Mouse (Mus musculus) lung, embryonic 15.5 days (tissue): Measurements from ENCODE around the gene 4922502D21Rik. TPM values are rescaled to one million over a fixed set of nuclear protein-coding genes. Genes with fewer than 3 reads are reported as not detected.

Source experiments
- ATAC-seq: fragments of 200-750 bp; cut with Nextera tagmentation; 2 replicates; pipeline ENCODE4 v1.8.0; 2017; ENCODE audit warnings: moderate number of reproducible peaks, borderline replicate concordance; ENCODE audit not compliant: low FRiP score, low TSS enrichment; ENCODE audit errors: extremely low read depth
- H3K27ac ChIP-seq: fragments of 300-500 bp; sonication (generic); 2 replicates; pipeline ENCODE4 v1.5.1; 2015; ENCODE audit warnings: moderate library complexity, mild to moderate bottlenecking, inconsistent platforms
- H3K27me3 ChIP-seq: fragments of 300-500 bp; sonication (generic); 2 replicates; pipeline ENCODE4 v1.6.1; 2015; ENCODE audit warnings: inconsistent platforms
- H3K36me3 ChIP-seq: fragments of 300-500 bp; sonication (generic); 2 replicates; pipeline ENCODE4 v1.6.1; 2015; ENCODE audit warnings: inconsistent platforms
- H3K4me1 ChIP-seq: fragments of 300-500 bp; sonication (generic); 2 replicates; pipeline ENCODE4 v1.6.1; 2015; ENCODE audit warnings: inconsistent platforms
- H3K4me2 ChIP-seq: fragments of 300-500 bp; sonication (generic); 2 replicates; pipeline ENCODE4 v1.6.1; 2015; ENCODE audit warnings: inconsistent platforms, mild to moderate bottlenecking, moderate library complexity
- H3K4me3 ChIP-seq: fragments of 300-500 bp; sonication (generic); 2 replicates; pipeline ENCODE4 v1.5.1; 2015; ENCODE audit warnings: mild to moderate bottlenecking, inconsistent platforms
- H3K9ac ChIP-seq: fragments of 300-500 bp; sonication (generic); 2 replicates; pipeline ENCODE4 v1.6.1; 2015; ENCODE audit warnings: inconsistent platforms
- H3K9me3 ChIP-seq: fragments of 300-500 bp; sonication (generic); 2 replicates; pipeline ENCODE4 v1.6.1; 2016; ENCODE audit warnings: inconsistent platforms
- WGBS: fragments of 180-500 bp; shearing (Covaris S2); methylation state at CpG from one replicate; pipeline ENCODE4 v1.1.7; 2015; 5-methylcytosine and 5-hydroxymethylcytosine counted together
- polyA plus RNA-seq: library from polyadenylated mRNA; unstranded; fragments of >200 nt; fragmentation: Nextera tagmentation; extraction: Ambion mirVana; gene quantifications from 2 replicates; pipeline ENCODE4 v1.2.1, GENCODE M21; 2015

Gene 4922502D21Rik
- not detected in 2 replicates for polyA plus RNA-seq

- Histone ChIP-seq H3K4me1 (no peaks in the 10 kb centered on the region), H3K9ac (no peak within 1 kb of the TSS), H3K9me3 (no peaks in the 10 kb centered on the region), H3K4me3 (no peak within 1 kb of the TSS), H3K36me3 (no peaks in the 10 kb centered on the region), H3K27ac (no peak within 1 kb of the TSS), H3K4me2 (no peak within 1 kb of the TSS), H3K27me3 (no peaks in the 10 kb centered on the region)
- ATAC-seq: no peak
- WGBS: 38% methylated on average over 11 of the region's 11 CpGs
Observed at GRCm38 (mm10) chr6:129331610-129332009, at the start of gene 4922502D21Rik. Gene 4922502D21Rik (minus strand): TSS chr6:129331796.

DNA sequence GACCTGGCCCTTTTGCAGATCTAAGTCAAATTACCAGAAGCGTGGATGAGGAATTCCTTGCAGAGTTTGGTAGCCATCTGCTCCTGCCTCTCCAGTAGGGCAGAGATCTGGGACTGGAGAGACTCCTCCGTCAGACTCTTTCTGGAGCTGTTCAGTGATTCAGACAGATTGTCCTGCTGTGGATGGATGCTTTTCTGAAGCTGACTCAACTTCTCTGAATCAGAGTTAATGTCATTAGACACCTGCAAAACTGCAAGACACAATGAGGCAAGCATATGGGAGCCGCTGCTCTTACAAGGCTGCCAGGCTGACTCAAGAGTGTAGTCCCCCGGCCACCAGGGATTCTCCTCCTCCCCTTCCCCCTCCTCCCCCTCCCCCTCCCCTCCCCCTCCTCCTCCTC, 48.9 kb upstream of the 4922502D21Rik start:
- 61% methylated on average over 4 of the region's 4 CpGs for WGBS
- ATAC-seq: no peak
- Histone ChIP-seq H3K9me3 (no peaks in the 10 kb centered on the region), H3K27ac (no peak overlapping the region), H3K36me3 (no peaks in the 10 kb centered on the region), H3K4me1 (no peaks in the 10 kb centered on the region), H3K9ac (no peak overlapping the region), H3K4me2 (no peak overlapping the region), H3K4me3 (no peak overlapping the region), H3K27me3 (no peaks in the 10 kb centered on the region)

GRCm38 (mm10) chr6:129374937-129375471, 43.4 kb upstream of the 4922502D21Rik start:
- Histone ChIP-seq H3K4me2 (no peak overlapping the region), H3K4me1 (no peaks in the 10 kb centered on the region), H3K27me3 (no peaks in the 10 kb centered on the region), H3K9me3 (no peaks in the 10 kb centered on the region), H3K36me3 (no peaks in the 10 kb centered on the region), H3K27ac (no peak overlapping the region), H3K9ac (no peak overlapping the region), H3K4me3 (no peak overlapping the region)
- 61% methylated on average over 2 of the region's 2 CpGs for whole genome bisulfite sequencing
- no peak for ATAC-seq

- Histone ChIP-seq H3K4me3 (no peak overlapping the region), H3K9me3 (no peaks in the 10 kb centered on the region), H3K4me2 (no peak overlapping the region), H3K4me1 (no peaks in the 10 kb centered on the region), H3K9ac (no peak overlapping the region), H3K36me3 (no peaks in the 10 kb centered on the region), H3K27me3 (no peaks in the 10 kb centered on the region), H3K27ac (no peak overlapping the region)
- ATAC-seq: no peak
- WGBS: 56% methylated on average over 7 of the region's 7 CpGs
Observed at GRCm38 (mm10) chr6:129369374-129370132, 38.0 kb upstream of the 4922502D21Rik start.

DNA sequence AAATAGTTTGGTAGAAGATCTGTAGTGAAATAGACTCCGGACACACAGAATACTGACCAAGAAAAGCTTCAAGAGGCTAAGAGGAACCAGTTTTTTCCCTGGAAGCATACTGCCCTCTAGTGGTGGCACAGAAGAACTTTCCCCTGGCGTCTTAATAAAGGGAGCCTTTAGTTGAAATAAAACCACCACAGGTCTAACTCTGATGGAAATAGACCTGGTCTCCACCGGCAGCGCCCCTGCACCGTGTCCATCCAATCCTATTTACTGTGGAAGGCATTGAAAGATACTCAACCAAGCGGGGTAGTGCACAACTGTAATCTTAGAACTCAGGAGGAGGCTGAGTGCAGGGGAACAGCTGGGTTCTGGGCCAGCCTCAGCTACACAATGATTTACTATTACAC, 34.4 kb upstream of the 4922502D21Rik start:
- no peaks in the 10 kb centered on the region for H3K27me3 ChIP-seq
- 11% methylated on average over 6 of the region's 6 CpGs for WGBS
- no peak overlapping the region for H3K4me3 ChIP-seq
- no peaks in the 10 kb centered on the region for H3K9me3 ChIP-seq
- no peak for ATAC-seq
- H3K4me2 ChIP-seq: no peak overlapping the region
- no peak overlapping the region for H3K9ac ChIP-seq
- no peaks in the 10 kb centered on the region for H3K36me3 ChIP-seq
- no peak overlapping the region for H3K27ac ChIP-seq
- H3K4me1 ChIP-seq: no peaks in the 10 kb centered on the region

DNA sequence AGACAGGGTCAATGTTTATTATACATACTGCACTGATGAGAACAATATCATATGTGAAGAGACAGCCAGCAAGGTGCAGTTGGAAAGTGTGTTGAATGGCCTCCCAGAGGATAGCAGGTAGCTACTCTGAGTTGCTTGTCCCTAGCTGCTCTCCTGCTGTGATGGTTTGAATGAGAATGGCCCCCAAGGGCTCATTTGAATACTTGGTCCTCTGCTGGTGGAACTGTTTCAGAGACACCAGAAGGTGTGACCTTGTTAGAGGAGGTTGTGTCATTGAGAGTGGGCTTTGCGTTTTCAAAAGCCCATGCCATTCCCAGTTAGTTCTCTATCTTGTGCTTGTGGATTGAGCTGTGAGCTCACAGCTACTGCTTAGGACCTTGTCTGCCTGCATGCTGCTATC, 32.3 kb upstream of the 4922502D21Rik start:
- H3K27me3 ChIP-seq: no peaks in the 10 kb centered on the region
- H3K9me3 ChIP-seq: no peaks in the 10 kb centered on the region
- H3K9ac ChIP-seq: no peak overlapping the region
- no peaks in the 10 kb centered on the region for H3K4me1 ChIP-seq
- no peak overlapping the region for H3K4me2 ChIP-seq
- H3K36me3 ChIP-seq: no peaks in the 10 kb centered on the region
- 31% methylated on average over 1 of the region's 1 CpGs for WGBS
- no peak overlapping the region for H3K27ac ChIP-seq
- no peak overlapping the region for H3K4me3 ChIP-seq
- no peak for ATAC-seq

- H3K27me3 ChIP-seq: no peaks in the 10 kb centered on the region
- H3K4me1 ChIP-seq: no peaks in the 10 kb centered on the region
- no peaks in the 10 kb centered on the region for H3K9me3 ChIP-seq
- no peak for ATAC-seq
- H3K9ac ChIP-seq: no peak overlapping the region
- no peaks in the 10 kb centered on the region for H3K36me3 ChIP-seq
- no peak overlapping the region for H3K4me3 ChIP-seq
- no peak overlapping the region for H3K27ac ChIP-seq
- WGBS: 78% methylated on average over 2 of the region's 2 CpGs
- no peak overlapping the region for H3K4me2 ChIP-seq
Observed at GRCm38 (mm10) chr6:129359515-129359914, 27.9 kb upstream of the 4922502D21Rik start.

- no peak overlapping the region for H3K4me2 ChIP-seq
- H3K27me3 ChIP-seq: no peaks in the 10 kb centered on the region
- no peak overlapping the region for H3K4me3 ChIP-seq
- no peak for ATAC-seq
- no peaks in the 10 kb centered on the region for H3K9me3 ChIP-seq
- H3K9ac ChIP-seq: no peak overlapping the region
- no peaks in the 10 kb centered on the region for H3K4me1 ChIP-seq
- no peaks in the 10 kb centered on the region for H3K36me3 ChIP-seq
- no peak overlapping the region for H3K27ac ChIP-seq
Observed at GRCm38 (mm10) chr6:129356430-129356829, 24.8 kb upstream of the 4922502D21Rik start.

DNA sequence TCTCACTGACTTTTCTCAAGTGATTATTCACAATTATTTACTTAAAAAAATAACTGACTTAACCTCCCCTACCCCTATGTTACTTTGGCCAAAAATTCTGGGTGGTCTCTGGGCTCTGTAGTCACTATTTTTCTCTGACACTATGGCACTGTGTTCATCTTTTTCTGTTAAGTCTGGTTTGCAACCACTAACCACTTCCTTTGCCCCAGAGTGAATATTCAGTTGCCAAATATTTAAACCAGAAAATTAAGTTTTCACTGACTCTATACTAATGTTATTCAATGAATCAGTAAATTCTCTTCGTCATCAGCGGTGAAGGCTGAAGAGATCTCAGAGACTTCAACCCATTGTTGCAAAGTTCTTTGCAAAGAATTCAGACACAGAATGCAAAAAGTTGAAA, 24.2 kb upstream of the 4922502D21Rik start:
- no peak for ATAC-seq
- Histone ChIP-seq H3K9me3 (no peaks in the 10 kb centered on the region), H3K4me3 (no peak overlapping the region), H3K27ac (no peak overlapping the region), H3K9ac (no peak overlapping the region), H3K4me1 (no peaks in the 10 kb centered on the region), H3K4me2 (no peak overlapping the region), H3K27me3 (no peaks in the 10 kb centered on the region), H3K36me3 (no peaks in the 10 kb centered on the region)
- WGBS: 92% methylated on average over 2 of the region's 2 CpGs

DNA sequence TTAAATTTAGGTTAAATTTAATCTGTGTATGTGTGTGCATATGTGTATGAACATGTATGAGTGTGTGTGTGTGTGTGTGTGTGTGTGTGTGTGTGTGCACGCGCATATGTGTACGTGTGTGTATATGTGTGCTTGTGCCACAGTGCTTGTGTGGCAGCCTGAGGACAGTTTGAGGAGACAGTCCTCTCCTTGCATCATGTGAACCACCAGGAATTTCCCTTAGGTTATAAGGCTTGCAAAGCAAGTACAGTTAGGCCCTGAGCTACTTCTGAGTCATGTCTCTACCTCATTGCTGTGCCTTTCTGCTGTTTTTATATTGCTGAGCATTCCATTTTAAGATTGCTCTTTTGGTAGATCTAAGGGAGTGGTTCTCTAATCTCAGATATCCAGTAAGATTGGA, 19.5 kb upstream of the 4922502D21Rik start:
- Histone ChIP-seq H3K36me3 (no peaks in the 10 kb centered on the region), H3K4me1 (no peaks in the 10 kb centered on the region), H3K27ac (no peak overlapping the region), H3K9me3 (no peaks in the 10 kb centered on the region), H3K4me2 (no peak overlapping the region), H3K27me3 (no peaks in the 10 kb centered on the region), H3K4me3 (no peak overlapping the region), H3K9ac (no peak overlapping the region)
- no peak for ATAC-seq
- WGBS: 93% methylated on average over 3 of the region's 3 CpGs

DNA sequence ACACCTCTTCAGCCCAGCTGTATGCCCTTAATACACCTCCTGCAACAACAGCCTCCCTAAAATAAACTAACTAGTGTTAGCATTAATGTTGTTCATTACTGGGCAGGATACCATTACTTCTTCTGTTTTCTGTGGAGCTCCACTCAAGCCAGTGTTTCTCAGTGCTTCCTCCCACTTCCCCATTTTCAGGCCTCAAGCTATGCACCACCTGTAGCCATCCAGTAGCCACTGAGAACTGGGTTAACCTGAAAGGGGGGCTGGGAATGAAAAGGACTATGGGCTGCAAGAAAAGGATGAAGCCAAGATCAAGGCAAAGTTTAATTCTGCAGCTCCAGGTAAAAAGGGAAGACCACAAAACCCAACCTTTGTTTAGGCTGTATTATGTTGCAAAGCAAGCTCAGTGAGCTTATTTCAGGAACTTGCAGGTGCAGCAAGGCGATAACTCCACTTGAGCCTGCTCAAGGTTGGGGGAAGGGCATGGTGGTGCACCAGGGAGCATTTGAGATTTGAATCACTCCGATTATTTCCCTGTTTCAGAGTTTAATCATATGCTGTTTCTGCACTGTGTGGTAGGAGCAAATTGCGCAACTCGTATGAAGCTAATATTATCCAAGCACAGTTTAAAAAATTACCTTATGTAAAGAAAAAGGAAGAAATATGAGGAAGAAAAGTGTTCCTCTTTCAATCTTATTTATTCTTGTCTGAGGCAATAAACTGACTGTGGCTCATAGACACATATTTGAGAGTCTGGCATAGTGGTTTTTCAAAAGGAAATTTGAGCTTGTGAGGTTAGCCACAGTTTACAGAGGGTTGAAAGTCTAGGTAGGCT, 18.1 kb upstream of the 4922502D21Rik start:
- WGBS: 52% methylated on average over 4 of the region's 4 CpGs

DNA sequence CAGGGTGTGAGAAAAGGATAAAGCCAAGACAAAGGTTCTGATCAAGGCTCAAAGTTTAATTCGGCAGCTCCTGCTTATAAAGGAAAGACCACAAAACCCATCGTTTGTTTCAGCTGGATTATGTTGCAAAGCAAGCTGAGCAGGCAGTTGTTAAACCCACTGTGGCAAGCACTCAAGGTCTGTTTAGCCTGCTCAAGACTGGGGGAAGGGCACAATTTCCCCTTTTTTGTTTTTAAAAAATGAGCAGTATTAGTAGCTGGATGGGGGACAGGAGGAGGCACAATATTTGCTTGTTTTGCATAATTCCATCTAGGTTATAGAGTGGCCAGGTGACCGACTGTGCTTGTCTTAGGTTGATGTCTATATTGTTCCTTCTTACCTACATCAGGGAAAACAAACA, 12.8 kb upstream of the 4922502D21Rik start:
- Histone ChIP-seq H3K27me3 (no peaks in the 10 kb centered on the region), H3K9me3 (no peaks in the 10 kb centered on the region), H3K4me2 (no peak overlapping the region), H3K9ac (no peak overlapping the region), H3K27ac (no peak overlapping the region), H3K4me3 (no peak overlapping the region), H3K36me3 (no peaks in the 10 kb centered on the region), H3K4me1 (no peaks in the 10 kb centered on the region)
- no peak for ATAC-seq
- 67% methylated on average over 3 of the region's 3 CpGs for WGBS

More for the DNA sequence above, 18.1 kb upstream of the 4922502D21Rik start:
- Histone ChIP-seq H3K4me2 (no peak overlapping the region), H3K36me3 (no peaks in the 10 kb centered on the region), H3K9me3 (no peaks in the 10 kb centered on the region), H3K4me3 (no peak overlapping the region), H3K4me1 (no peaks in the 10 kb centered on the region), H3K27ac (peak overlapping the region; percentile 57), H3K27me3 (no peaks in the 10 kb centered on the region), H3K9ac (no peak overlapping the region)
- peak; percentile 64; the same call in 1 of the 2 replicates for ATAC-seq
